Mouse (Mus musculus) kidney, adult 2 months (tissue): ENCODE measurements around the gene Ccdc124. TPM values are rescaled to one million over a fixed set of nuclear protein-coding genes. Genes with fewer than 3 reads are reported as not detected.

Source experiments
- DNase-seq: peaks from one replicate; pipeline ENCODE4 v3.0.0; 2021
- H3K27ac ChIP-seq: fragments of 200-500 bp; 2 replicates; pipeline ENCODE4 v1.5.1; 2012; ENCODE audit warnings: low read depth, low read length, control low read depth, inconsistent platforms; ENCODE audit not compliant: insufficient read depth
- H3K27me3 ChIP-seq: fragments of 200-500 bp; replicated peaks from 2 replicates; pipeline ENCODE4 v1.6.1; 2012; ENCODE audit warnings: mild to moderate bottlenecking, moderate library complexity, low read length, inconsistent platforms; ENCODE audit not compliant: control insufficient read depth, insufficient read depth
- H3K36me3 ChIP-seq: fragments of 200-500 bp; 2 replicates; pipeline ENCODE4 v1.6.1; 2012; ENCODE audit warnings: mild to moderate bottlenecking, moderate library complexity, low read length, inconsistent platforms; ENCODE audit not compliant: control insufficient read depth, insufficient read depth
- H3K4me1 ChIP-seq: fragments of 200-500 bp; 2 replicates; pipeline ENCODE4 v1.6.1; 2011; ENCODE audit warnings: low read length; ENCODE audit not compliant: control insufficient read depth, insufficient read depth
- H3K4me3 ChIP-seq: fragments of 200-500 bp; 2 replicates; pipeline ENCODE4 v1.5.1; 2011; ENCODE audit warnings: mild to moderate bottlenecking, low read depth, low read length, control low read depth; ENCODE audit not compliant: insufficient read depth
- CTCF ChIP-seq: fragments of 200-500 bp; conservative IDR thresholded peaks from 2 replicates; pipeline ENCODE4 v1.5.1; 2011; ENCODE audit warnings: low read depth, mild to moderate bottlenecking, control low read depth, low read length, moderate library complexity, mixed read lengths; ENCODE audit not compliant: insufficient read depth, insufficient read length
- POLR2A ChIP-seq: fragments of 200-500 bp; IDR thresholded peaks from one replicate; pipeline ENCODE4 v1.6.1; 2011; ENCODE audit warnings: low read depth, low read length, control low read depth
- WGBS: fragments of 180-500 bp; shearing (Covaris S2); methylation state at CpG from one replicate; pipeline ENCODE4 v1.1.7; 2018; 5-methylcytosine and 5-hydroxymethylcytosine counted together
- polyA plus RNA-seq: library from polyadenylated mRNA; depleted of rRNA; stranded (reverse); fragments of >200 nt; gene quantifications from 2 replicates; pipeline ENCODE4 v1.2.3, GENCODE M21; 2012

The Ccdc124 gene
- polyA plus RNA-seq, 1 experiment: 48.9 TPM

- TF ChIP-seq CTCF (no peak), POLR2A (no peak)
- Histone ChIP-seq H3K27ac (no peak overlapping the region), H3K4me1 (no peaks in the 10 kb centered on the region; the same call in 1 of the 2 replicates), H3K36me3 (no peaks in the 10 kb centered on the region), H3K4me3 (no peak overlapping the region), H3K27me3 (no peaks in the 10 kb centered on the region)
- DNase-seq: no peak
- WGBS: 73% methylated on average over 8 of the region's 8 CpGs
These were observed 21.2 kb upstream of the Ccdc124 start for GRCm38 (mm10) chr8:70894771-70895545.

- Histone ChIP-seq H3K4me3 (no peak overlapping the region), H3K4me1 (no peaks in the 10 kb centered on the region; the same call in 1 of the 2 replicates), H3K36me3 (no peaks in the 10 kb centered on the region), H3K27me3 (no peaks in the 10 kb centered on the region), H3K27ac (no peak overlapping the region)
- no peak for DNase-seq
- WGBS: 72% methylated on average over 2 of the region's 2 CpGs
- no peak for TF ChIP-seq POLR2A
- no peak for TF ChIP-seq CTCF
These were observed 20.6 kb upstream of the Ccdc124 start for GRCm38 (mm10) chr8:70894385-70894720.

GRCm38 (mm10) chr8:70893656-70894384, 20.1 kb upstream of the Ccdc124 start:
- 44% methylated on average over 12 of the region's 12 CpGs for WGBS
- no peak overlapping the region for H3K27ac ChIP-seq
- no peaks in the 10 kb centered on the region; the same call in 1 of the 2 replicates for H3K4me1 ChIP-seq
- no peaks in the 10 kb centered on the region for H3K27me3 ChIP-seq
- no peak overlapping the region for H3K4me3 ChIP-seq
- H3K36me3 ChIP-seq: no peaks in the 10 kb centered on the region
- peak; percentile 76 for DNase-seq
- TF ChIP-seq CTCF: peak; percentile 71
- no peak for TF ChIP-seq POLR2A

DNA sequence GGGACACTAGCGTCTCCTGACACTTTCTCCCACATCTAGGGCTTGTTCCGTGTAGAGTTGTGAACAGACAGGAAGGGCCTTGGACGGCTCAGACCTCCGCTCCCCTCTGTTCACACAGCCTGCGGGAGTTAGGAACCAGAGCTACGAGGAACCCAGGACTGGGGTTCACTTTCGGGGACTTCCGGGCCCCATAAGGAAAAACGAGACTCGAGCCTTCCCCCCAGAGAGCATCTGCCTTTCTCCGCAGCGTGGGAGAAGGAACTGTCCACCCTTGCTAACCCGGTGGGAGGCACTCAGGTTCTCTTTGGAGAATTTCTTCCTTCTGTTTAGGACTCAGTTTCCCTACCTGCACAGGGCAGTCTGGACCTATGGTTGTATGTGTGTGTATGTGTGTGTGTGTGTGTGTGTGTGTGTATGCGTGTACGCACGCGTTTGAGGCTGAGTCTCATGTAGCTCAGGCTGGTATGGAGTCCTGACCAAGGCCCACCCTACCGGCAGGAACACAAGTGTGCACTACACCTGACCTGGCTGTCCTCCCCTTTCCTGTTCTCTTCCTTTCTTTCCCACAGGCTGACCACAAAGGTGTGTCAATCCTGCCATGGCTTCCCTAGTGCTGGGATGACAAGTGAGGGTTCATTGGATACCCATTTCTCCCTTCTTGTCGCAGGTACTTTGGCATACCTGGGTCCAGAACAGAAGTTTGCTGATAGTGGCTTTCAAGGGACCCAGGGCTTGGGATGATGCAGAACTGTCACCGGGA, 19.3 kb upstream of the Ccdc124 start:
- WGBS: 44% methylated on average over 20 of the region's 20 CpGs
- no peaks in the 10 kb centered on the region for H3K27me3 ChIP-seq
- H3K4me3 ChIP-seq: no peak overlapping the region
- no peak overlapping the region for H3K27ac ChIP-seq
- no peaks in the 10 kb centered on the region; the same call in 1 of the 2 replicates for H3K4me1 ChIP-seq
- no peaks in the 10 kb centered on the region for H3K36me3 ChIP-seq
- no peak for DNase-seq
- no peak for TF ChIP-seq CTCF
- TF ChIP-seq POLR2A: no peak

DNA sequence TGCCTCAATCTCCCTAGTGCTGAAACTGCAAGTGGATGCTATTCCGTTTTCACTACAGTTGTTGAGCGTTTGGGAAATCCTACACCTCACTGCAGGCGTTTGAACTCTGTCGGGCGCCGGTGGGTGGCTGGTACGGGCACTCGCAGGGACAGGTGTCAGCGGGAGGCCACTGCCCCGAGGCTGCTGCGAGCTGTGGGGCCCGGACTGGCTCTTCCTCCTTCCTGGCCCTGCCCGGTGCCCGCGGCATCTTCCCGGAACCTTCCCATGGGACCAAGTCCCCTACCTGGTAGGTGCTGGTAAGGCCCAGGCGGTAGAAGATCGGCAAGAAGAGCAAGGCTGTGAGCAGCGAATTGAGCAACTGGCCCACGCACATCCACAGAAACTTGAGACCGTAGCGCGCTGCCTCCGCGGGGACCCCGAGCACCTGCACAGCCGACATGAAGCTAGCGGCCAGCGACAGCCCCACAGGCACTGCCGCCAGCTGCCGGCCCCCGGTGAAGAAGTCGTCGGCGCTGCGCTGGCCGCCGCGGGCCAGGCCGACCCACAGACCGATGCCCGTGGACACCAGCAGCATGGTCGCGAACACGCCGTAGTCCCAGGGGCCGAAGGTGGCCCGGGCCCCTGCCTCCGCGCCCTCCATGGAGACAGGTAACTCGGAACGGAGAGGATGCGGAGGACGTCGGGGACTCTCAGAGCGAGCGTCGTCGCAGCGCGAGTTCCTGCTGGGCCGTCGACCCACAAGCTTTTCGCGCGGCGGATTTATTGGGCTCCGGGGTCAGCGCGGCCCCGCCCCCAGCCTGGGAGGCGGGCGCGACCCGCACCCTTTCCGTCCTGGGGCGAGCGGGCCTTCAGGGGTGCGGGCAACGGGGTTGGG, 18.5 kb upstream of the Ccdc124 start, which contains the start of gene Slc5a5:
TSS of gene Slc5a5 (minus strand) at position 736 of the 874 bp plus-strand sequence.
- no peak for TF ChIP-seq POLR2A
- TF ChIP-seq CTCF: no peak
- H3K27me3 ChIP-seq: no peaks in the 10 kb centered on the region
- no peak for DNase-seq
- no peaks in the 10 kb centered on the region for H3K36me3 ChIP-seq
- H3K4me3 ChIP-seq: no peak within 1 kb of the TSS
- no peaks in the 10 kb centered on the region; the same call in 1 of the 2 replicates for H3K4me1 ChIP-seq
- no peak within 1 kb of the TSS for H3K27ac ChIP-seq
- WGBS: 10% methylated on average over 80 of the region's 80 CpGs

DNA sequence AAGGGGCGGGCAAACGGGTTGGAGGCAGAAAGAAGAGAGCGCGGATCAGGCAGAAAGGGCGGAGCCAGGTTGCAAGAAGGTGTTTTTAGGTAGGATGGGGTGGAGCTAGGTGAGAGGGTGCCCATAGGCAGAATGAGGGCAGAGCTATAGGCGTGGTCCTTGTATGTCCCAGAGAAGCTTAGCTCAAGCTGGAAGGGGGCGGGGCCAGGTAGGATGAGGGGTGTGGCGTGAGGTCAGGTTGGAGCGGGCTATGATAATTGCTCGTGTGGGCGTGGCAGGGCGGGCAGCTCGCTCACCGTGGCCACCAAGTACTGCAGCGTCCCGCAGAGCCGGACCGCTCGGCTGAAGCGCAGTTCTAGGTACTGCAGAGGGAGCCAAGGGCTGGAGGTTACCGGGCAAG, 17.6 kb upstream of the Ccdc124 start:
- no peak overlapping the region for H3K27ac ChIP-seq
- WGBS: 11% methylated on average over 21 of the region's 21 CpGs
- H3K27me3 ChIP-seq: no peaks in the 10 kb centered on the region
- TF ChIP-seq POLR2A (no peak), CTCF (no peak)
- DNase-seq: peak; percentile 73
- H3K4me3 ChIP-seq: no peak overlapping the region
- no peaks in the 10 kb centered on the region; the same call in 1 of the 2 replicates for H3K4me1 ChIP-seq
- H3K36me3 ChIP-seq: no peaks in the 10 kb centered on the region
